Comparison of ENCODE assay signal across 8 mouse cellular contexts in the genomic region with DNA sequence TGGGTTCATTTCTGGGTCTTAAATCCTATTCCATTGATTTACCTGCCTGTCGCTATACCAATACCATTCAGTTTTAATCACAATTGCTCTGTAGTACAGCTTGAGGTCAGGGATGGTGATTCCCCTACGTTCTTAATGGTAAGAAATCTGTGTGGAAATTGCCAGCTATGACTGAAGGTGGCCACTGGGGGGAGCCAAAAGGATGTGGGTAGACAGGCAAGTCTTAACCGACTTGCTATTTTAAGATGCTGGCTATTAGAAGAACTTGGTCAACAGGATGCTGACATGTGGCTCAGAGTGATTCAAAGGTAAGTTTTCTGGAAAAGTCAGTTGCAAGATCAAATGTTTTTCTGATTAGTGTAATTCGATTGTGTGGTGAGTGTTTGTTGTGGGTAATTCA. TPM values are rescaled to one million over a fixed set of nuclear protein-coding genes. Genes with fewer than 3 reads are reported as not detected.
DNase-seq lines count a peak whose midpoint lies in the region; ATAC-seq and TF ChIP-seq lines count a peak whose summit lies in the region.
"Had no signal": no experiment of that assay in that cellular context is flagged by ENCODE, and none has a peak within 500 bp of the region (broad histone marks: within the 10 kb centered on the region; RNA-seq: fewer than 3 reads in every experiment).

No protein-coding gene starts in this region.

- H3K27ac ChIP-seq in gastrocnemius, adult 2 months, result no peak overlapping the region
- no peak overlapping the region for H3K27ac ChIP-seq in lung, embryonic 14.5 days (ENCODE audit: low read depth)
- H3K27ac ChIP-seq: macrophage had no signal

- H3K4me3 ChIP-seq in E14TG2a.4 (replicated peaks; ENCODE audit: low read length), result no peak overlapping the region
- H3K4me3 ChIP-seq in gastrocnemius, adult 2 months, result no peak overlapping the region
- H3K4me3 ChIP-seq in lung, embryonic 14.5 days (ENCODE audit: low read depth, low read length), result no peak overlapping the region

- peaks cover 30% of the 10 kb centered on the region for H3K27me3 ChIP-seq in E14TG2a.4 (ENCODE audit: insufficient read depth, low read length)
- no peaks in the 10 kb centered on the region for H3K27me3 ChIP-seq in lung, embryonic 14.5 days (ENCODE audit: insufficient read depth, low read length)

- H3K4me2 ChIP-seq in lung, embryonic 14.5 days, result no peak overlapping the region

- intact Hi-C loops in gastrocnemius, adult 2 months (cut with DNase I), result no loop called here

- WGBS in large intestine, adult 2 months, result 8% methylated on average over 4 of the region's 4 CpGs
- 12% methylated on average over 4 of the region's 4 CpGs for WGBS in lung, embryonic 14.5 days

- peak; percentile 72 for TF ChIP-seq CTCF in E14TG2a.4 (conservative IDR thresholded peaks at IDR 0.05; ENCODE audit: low read length)
- peak; percentile 73 for TF ChIP-seq CTCF in gastrocnemius, adult 2 months (IDR thresholded peaks at IDR 0.05)
- TF ChIP-seq CTCF in lung, embryonic 14.5 days (IDR thresholded peaks at IDR 0.05; ENCODE audit: low read depth), result peak; percentile 79

- peaks cover 13% of the 10 kb centered on the region for H3K9me3 ChIP-seq in E14TG2a.4 (ENCODE audit: low read length)
- no peaks in the 10 kb centered on the region for H3K9me3 ChIP-seq in lung, embryonic 14.5 days (ENCODE audit: low read depth, low read length)

- 0 out of 2 replicates have a peak, but pooled peaks have one; percentile 21 for ATAC-seq in lung, embryonic 14.5 days (ENCODE audit: insufficient read depth)

- DNase-seq in T-cell, adult 2 months (ENCODE audit: low spot score), result peak; percentile 40
- DNase-seq in cerebellum, postnatal 25 days, result peak; percentile 87 to 92
- peak; percentile 53 for DNase-seq in gastrocnemius, adult 2 months
- DNase-seq in large intestine, adult 2 months (ENCODE audit: low read depth, low spot score), result peak; percentile 32
- DNase-seq in lung, embryonic 14.5 days, result peak; percentile 84
- DNase-seq in right cerebral cortex, postnatal 4 days, result peak; percentile 82

- H3K4me1 ChIP-seq in E14TG2a.4 (replicated peaks; ENCODE audit: low read depth, low read length), result no peaks in the 10 kb centered on the region
- H3K4me1 ChIP-seq in lung, embryonic 14.5 days (ENCODE audit: insufficient read depth), result no peaks in the 10 kb centered on the region

- no peak overlapping the region for H3K9ac ChIP-seq in lung, embryonic 14.5 days

- no peaks in the 10 kb centered on the region for H3K36me3 ChIP-seq in E14TG2a.4 (ENCODE audit: insufficient read depth, low read length)
- no peaks in the 10 kb centered on the region for H3K36me3 ChIP-seq in lung, embryonic 14.5 days (ENCODE audit: insufficient read depth)

RNA-seq across cellular contexts. Expression of a gene that starts 43.6 kb away (rescaled TPM):
- 10 to 100 TPM; 16.7 to 17.0 TPM for total RNA-seq in gastrocnemius, adult 2 months (2021)
- 1.6 and 2.9 TPM in 2 replicates for polyA plus RNA-seq in large intestine, adult 2 months (2012; rRNA removed)
- polyA plus RNA-seq in lung, embryonic 14.5 days (2014; fragmentation: Nextera tagmentation; extraction: Ambion mirVana), result 21.9 and 23.9 TPM in 2 replicates

Comparison
In these comparisons a context has a peak if more than half of its experiments do, and no peak if none do; other contexts are left out.
1. DNase-seq: peak in every context shown above with its lines; median percentile 90 in cerebellum, postnatal 25 days; 84 in lung, embryonic 14.5 days; 82 in right cerebral cortex, postnatal 4 days; 53 in gastrocnemius, adult 2 months; 40 in T-cell, adult 2 months; 32 in large intestine, adult 2 months.